Mouse (Mus musculus) small intestine, adult 2 months (tissue): ENCODE measurements around the gene March6.

Experiments used
- CTCF ChIP-seq: fragments of 200-500 bp; IDR thresholded peaks from 2 replicates; pipeline ENCODE4 v1.5.1; 2012; ENCODE audit warnings: low read depth, mild to moderate bottlenecking, control low read depth, inconsistent platforms, low read length, moderate library complexity, mixed read lengths; ENCODE audit not compliant: insufficient replicate concordance, insufficient read length; ENCODE audit errors: extremely low read depth
- POLR2A ChIP-seq: fragments of 200-500 bp; IDR thresholded peaks from 2 replicates; pipeline ENCODE4 v1.6.1; 2012; ENCODE audit warnings: low read depth, mild to moderate bottlenecking, control low read depth, inconsistent platforms, low read length, moderate library complexity

- no peak for TF ChIP-seq POLR2A
- no peak for TF ChIP-seq CTCF
Observed at GRCm38 (mm10) chr15:31510477-31511405, 20.1 kb downstream of the March6 start.
